Mouse (Mus musculus): ENCODE data around the gene Hadha.

Gene Hadha

GRCm38 (mm10) chr5:30153222-30153621 lies 1.7 kb downstream of the Hadha start:
- no peak for DNase-seq

DNA sequence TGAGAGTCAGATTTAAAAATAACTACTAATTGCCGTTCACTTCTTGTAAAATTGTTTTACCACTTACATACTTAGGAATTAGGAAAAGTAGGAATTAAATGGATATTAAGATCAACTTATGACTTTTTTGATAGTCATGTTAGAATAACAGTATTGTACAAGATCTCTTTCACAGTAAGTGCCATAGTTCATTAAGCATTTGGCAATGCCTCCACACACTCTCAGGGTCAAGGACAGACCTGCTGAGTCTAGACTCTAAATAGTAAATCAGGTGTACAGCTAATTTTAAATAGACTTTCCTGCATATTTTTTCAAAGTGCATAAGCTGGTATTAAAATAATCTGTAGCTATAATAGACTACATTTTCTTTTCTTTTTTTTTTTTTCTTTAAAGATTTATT lies 2.5 kb downstream of the Hadha start:
- no peak for DNase-seq

DNA sequence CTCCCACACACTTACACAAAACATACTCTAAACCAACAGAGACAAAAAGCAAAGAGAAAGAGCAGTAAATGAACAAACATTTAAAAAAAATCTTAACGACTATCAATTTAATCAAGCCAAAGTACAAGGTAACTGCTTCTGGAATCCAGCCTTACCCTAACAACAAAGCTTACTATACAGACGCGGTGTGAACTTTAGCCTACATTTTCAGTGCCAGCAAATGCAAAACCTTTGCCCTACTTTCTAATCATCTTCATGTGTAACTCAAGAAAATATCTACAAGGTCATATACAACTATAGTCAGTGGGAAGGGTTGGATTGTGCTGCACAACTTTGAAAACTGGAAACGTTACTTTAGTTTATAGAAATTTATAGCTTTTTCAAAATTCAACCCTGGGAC lies 3.0 kb downstream of the Hadha start:
- DNase-seq = no peak

GRCm38 (mm10) chr5:30148133-30148920 lies 6.6 kb downstream of the Hadha start:
- no peak for DNase-seq

GRCm38 (mm10) chr5:30146526-30146925 lies 8.4 kb downstream of the Hadha start:
- no peak for DNase-seq

DNA sequence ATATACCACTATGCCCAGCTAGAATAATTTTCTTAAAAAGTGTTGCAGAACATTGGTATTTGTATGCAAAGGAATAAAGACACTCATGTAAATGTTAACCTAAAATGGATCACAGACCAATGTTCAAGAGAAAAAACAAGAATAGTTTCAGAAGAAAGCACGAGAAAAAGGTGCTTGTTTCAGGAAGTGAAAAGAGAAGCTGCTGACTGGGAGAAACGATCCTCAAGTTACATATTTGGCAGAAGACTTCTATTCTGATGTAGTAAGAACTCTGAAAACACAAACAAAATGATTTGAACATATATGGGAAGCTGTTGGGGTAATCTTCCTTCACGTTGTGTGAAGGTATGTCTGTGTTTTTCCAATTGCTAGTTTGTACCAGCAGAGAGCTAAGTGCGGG lies 16.8 kb downstream of the Hadha start:
- no peak for DNase-seq

GRCm38 (mm10) chr5:30137271-30137670 lies 17.7 kb downstream of the Hadha start:
- DNase-seq = no peak

DNA sequence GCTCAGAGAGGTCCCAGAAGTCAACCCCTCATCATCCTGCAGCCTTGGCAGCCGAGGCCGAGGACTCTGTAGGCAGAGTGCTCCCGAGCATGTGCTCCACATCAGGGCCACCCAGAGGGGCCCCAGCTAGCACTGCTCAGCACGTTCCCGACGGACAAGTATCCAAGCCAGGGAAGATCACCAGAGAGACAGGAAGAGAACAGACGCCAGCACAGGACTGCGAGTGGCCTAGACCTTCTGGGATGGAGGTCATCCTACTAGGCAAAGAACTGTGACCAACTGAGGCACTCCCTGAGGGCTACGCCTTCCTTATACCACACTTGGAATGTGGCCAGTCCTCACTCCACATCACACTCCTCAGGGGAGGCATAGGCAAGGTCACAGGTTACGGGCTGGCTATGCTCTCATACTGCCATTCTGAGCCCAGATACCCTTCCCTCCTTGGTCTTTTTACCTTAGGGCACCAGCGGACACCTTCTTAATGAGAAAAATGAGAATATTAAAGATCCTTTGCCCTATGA lies 19.2 kb downstream of the Hadha start:
- no peak for DNase-seq

GRCm38 (mm10) chr5:30132173-30132572 lies 22.8 kb downstream of the Hadha start:
- DNase-seq = no peak

- no peak for DNase-seq
Observed at GRCm38 (mm10) chr5:30131246-30131645, 23.7 kb downstream of the Hadha start.

GRCm38 (mm10) chr5:30128680-30129079 lies 26.3 kb downstream of the Hadha start:
- DNase-seq = no peak

- no peak for DNase-seq
Observed at GRCm38 (mm10) chr5:30127921-30128597, 26.9 kb downstream of the Hadha start.

GRCm38 (mm10) chr5:30126756-30127155 lies 28.2 kb downstream of the Hadha start:
- no peak for DNase-seq

- peak; percentile 27 for DNase-seq
Observed at GRCm38 (mm10) chr5:30125587-30125986, 29.4 kb downstream of the Hadha start.

GRCm38 (mm10) chr5:30122481-30122880 lies 32.5 kb downstream of the Hadha start:
- no peak for DNase-seq

- DNase-seq = no peak
Observed at GRCm38 (mm10) chr5:30120106-30120505, 34.9 kb downstream of the Hadha start.

DNA sequence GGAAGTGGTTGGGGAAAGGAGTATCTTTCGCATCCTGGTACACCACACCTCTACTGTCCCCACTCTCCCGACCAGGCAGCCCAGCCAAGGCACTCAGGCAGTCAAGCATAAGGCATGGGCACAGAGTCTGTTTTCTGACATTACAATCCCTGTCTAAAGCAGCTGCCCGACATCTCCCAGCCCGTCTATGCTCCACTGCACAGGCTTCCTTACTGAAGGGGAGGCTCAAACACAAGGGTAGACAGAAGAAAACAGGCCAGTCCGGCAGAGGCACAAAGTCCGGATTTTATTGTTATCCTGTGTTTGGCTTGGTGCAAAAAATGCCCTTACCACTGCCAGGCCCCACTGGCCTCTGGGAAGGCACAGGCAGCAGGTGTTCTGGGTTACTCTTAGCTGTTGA lies 35.8 kb downstream of the Hadha start:
- DNase-seq = no peak

GRCm38 (mm10) chr5:30118018-30118417 lies 36.9 kb downstream of the Hadha start:
- no peak for DNase-seq

GRCm38 (mm10) chr5:30115718-30116117 lies 39.2 kb downstream of the Hadha start:
- DNase-seq = no peak

GRCm38 (mm10) chr5:30114761-30115140 lies 40.2 kb downstream of the Hadha start:
- no peak for DNase-seq

GRCm38 (mm10) chr5:30113881-30114760 lies 40.8 kb downstream of the Hadha start:
- DNase-seq = peak; percentile 70

GRCm38 (mm10) chr5:30112533-30113068 lies 42.4 kb downstream of the Hadha start:
- DNase-seq = no peak

- no peak for DNase-seq
Observed at GRCm38 (mm10) chr5:30111771-30112170, 43.2 kb downstream of the Hadha start.
